Mouse (Mus musculus) embryo, embryonic 11 days (tissue): Measurements from ENCODE around the gene Prkcd.

Experiments
- DNase-seq: peaks from one replicate; pipeline ENCODE4 v3.0.0-alpha.2; 2015

The Prkcd gene

GRCm38 (mm10) chr14:30568016-30568415 is 58.0 kb downstream of the Prkcd start:
- DNase-seq, result no peak

DNA sequence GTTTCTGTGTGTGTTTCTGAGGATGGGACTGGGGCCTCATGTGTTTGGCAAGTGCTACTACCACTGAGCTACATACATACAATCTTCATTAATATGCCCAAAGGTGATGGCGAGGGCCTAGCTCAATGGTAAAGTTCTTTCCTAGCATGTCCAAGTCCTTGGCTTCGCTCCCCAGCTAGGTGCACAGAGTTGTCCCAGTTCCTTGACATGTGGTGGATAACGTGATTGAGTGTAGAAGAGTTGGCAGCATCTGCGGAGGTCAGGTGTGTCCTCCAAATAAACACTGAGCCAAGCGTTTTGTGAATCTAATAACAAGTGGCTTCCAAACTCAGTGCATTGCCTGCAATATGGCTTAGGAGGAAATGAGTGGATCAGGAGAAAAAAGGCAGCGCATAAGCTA is 59.7 kb downstream of the Prkcd start:
- DNase-seq, result no peak

DNA sequence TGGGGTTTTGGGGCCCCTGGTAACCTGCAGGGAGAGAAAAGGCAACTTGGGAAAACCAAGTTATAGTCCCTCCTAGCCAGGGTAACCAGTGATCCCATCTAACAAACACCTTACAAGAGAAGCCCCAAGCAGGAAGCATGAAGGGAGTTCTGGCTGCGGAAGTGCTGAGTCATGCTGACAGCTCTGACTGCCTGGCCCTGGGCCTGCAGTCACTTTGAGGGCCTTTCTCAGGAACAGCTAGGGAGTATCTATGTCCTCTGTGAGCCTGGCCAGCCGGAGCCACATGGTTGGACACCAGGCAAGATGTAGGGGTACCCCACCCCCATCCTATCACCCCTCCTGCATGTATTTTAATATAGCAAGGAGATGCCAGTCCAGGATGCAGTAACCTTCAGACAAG is 61.6 kb downstream of the Prkcd start:
- DNase-seq, result no peak

DNA sequence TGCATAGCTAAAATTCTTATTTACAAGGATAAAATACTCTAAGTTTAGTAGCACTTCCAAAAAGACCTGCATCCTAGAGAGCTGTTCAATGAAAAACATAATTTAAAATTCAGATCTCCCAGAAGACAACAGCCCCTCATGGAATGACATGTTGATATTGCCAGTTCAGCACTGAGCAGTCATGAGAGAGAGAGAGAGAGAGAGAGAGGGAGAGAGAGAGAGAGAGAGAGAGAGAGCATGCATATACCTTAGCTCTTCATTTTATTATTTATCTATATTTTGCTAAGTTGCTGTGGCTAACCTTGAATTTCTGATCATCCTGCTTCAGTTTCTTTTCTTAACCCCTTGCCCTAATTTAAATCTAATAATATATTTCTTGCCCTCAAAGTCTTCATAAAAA is 63.7 kb downstream of the Prkcd start:
- no peak for DNase-seq

DNA sequence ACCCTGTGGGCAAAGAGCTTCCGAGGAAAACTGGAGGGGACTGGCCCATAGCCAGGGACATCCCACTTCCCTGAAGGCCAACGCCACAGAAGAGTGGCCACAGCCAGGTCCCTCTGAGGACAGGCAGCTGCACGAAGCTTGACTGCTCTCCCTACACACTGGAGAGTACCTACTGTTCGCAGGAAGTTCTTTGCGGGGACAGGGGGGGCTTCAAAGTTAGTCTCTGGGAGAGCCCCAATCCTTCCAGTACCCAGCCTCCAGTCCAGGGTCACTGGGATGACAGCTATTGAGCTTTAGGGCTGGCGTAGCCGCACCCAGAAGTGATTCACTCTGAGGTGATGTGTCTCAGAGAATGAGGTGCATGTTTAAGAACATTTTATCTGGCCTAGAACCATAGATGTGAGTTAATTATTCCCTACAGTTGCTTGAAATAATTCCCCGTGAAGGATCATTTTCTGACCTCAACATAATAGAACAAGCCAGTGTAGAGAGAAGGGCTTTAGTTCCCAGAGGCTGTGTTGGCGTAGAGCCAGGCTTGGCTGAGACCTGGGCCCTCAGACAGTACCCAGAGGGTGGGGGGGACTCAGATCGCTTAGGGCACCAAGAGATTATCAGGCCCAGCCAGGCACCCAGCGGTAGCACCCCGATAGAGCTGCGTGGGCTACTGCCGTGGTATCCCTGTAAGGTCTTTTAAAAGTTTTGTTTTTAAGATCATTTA is 64.4 kb downstream of the Prkcd start:
- DNase-seq, result no peak

- no peak for DNase-seq
These were observed 65.1 kb downstream of the Prkcd start for GRCm38 (mm10) chr14:30560803-30561389.

DNA sequence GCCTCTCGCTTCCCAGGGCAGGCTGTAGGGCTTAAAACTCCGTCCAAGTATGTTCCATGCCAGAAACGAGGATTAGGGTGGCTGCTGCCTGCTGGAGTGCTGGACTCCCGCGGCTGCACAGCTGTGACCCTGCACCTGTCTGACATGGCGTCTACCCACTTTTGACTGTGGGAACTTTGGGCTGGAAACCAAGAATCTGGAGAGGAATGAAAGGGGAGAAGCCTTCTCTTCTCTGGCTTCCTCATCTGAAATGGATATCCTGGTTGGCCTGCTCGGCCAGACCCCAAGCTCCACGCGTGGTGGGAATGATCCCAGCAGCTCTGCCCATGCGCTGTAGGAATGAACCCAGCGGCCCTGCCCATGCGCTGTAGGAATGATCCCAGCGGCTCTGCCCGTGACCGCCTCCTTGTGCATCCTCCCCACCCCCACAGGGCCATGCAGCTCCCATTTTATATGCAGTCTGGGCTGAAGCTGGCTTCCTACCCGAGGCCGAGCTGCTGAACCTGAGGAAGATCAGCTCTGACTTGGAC is 66.6 kb downstream of the Prkcd start:
- DNase-seq, result no peak

DNA sequence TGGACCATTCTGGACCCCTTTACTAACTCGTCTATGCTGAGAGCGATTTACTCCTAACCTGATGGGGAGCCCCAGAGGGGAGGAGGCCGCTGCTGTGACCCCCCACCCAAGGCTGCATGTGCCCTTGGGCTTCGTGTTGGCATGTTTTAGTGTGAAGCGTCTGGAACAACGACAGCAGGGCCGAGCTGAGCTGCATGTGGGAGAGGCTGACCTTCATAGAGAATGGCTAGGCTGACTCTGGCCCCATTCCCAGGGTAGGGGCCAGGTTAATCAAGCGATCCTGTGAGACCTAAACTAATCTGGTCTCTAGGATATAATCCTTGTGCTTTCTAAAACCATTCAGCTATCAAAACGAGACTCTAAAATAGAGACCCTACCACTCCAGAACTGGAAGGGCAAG is 68.3 kb downstream of the Prkcd start:
- DNase-seq, result no peak

DNA sequence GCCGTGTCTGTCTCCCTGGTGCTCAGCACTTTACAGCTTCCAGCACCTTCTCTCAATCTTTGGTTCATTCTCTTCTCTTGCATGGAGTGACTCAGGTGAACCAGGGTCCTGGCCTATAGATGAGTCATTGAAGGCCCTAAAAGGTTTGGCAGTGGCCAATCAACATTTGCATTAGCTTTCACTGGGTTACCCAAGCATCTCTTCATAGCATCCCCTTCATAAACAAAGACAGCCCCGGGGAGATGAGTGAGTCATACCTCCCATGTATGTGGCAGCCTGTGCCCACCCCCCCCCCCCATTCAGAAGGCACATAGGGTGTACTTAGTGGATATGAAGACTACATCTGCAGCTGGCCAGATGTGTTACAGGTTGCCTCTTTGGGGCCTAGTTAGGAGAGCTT is 69.4 kb downstream of the Prkcd start:
- no peak for DNase-seq

- no peak for DNase-seq
These were observed 72.8 kb downstream of the Prkcd start for GRCm38 (mm10) chr14:30553185-30553584.

DNA sequence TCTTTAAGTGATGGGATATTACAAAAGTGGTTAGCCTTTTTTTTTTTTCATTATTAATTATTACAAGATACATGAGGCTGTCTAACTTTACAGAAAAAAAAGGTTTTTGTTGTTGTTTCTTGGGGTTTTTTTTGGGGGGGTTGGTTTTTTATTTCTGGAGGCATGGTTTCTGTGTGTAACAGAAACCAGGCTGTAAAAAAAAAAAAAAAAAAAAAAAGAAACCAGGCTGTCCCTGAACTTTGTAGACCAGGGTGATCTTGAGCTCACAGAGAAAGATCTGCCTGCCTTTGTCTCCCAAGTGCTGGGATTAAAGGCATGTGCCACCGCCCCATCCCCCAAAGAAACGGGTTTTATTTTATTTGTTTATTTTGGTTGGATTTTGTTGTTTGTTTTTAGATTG is 74.0 kb downstream of the Prkcd start:
- no peak for DNase-seq

- DNase-seq, result no peak
These were observed 74.5 kb downstream of the Prkcd start for GRCm38 (mm10) chr14:30551509-30551908.

DNA sequence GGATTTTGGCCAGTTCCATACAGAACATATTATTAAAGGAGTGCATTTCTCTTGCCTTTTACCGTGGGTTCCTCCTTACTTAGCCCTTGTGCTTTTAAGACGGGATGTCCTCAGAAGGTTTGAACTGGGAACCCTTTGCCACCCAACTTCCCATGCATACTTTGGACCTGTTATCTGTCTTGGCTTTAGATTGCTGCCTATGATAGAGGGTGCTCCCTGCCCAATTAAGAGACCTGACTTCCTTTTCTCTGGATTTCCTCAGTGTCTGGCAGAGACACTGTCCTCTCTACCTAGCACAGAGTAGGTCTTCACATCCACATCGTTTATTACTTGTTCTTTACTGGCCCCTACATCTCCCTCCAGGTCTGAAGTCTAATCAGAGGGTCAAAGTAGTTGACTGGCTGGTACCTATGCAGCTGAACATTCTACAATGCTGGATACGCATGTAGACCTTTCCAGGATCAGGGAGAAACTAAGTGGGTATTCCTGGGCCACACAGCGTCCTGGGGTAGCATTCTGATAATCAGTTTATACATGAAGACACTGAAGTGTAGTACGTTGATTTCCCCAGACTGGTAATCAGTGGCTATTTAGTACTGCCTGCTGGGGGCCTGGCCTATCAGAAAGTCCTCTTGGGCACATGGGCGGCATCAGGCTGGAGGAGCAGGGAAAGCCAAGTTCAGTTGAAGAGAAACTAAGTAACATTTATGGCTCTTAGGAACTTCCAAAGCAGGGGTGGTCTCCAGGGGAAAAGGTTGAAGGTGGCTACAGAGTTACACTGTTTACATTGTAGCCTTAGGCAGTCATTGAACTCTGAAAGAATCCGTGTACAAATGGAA is 75.6 kb downstream of the Prkcd start:
- DNase-seq, result no peak

DNA sequence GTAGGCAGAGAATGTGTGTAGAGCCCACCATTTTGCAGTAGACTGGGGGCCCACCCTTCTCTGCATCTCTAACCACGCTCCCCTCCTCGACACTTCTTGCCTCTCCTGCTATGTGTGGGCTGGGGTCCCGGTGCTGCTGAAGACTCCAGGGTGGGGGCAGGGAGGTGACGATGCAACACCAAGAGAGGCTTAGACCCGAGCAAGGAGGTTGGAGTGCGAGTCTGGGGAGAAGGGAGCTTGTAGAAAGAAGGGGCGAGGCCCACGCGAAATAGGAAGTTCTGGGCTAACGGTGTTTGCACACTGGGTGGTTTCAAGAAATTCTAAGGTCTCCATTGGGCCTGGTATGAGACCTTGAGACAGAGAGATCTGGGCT is 76.2 kb downstream of the Prkcd start:
- peak; percentile 41 for DNase-seq

- DNase-seq, result peak; percentile 99
These were observed 76.8 kb downstream of the Prkcd start for GRCm38 (mm10) chr14:30548965-30549776.

DNA sequence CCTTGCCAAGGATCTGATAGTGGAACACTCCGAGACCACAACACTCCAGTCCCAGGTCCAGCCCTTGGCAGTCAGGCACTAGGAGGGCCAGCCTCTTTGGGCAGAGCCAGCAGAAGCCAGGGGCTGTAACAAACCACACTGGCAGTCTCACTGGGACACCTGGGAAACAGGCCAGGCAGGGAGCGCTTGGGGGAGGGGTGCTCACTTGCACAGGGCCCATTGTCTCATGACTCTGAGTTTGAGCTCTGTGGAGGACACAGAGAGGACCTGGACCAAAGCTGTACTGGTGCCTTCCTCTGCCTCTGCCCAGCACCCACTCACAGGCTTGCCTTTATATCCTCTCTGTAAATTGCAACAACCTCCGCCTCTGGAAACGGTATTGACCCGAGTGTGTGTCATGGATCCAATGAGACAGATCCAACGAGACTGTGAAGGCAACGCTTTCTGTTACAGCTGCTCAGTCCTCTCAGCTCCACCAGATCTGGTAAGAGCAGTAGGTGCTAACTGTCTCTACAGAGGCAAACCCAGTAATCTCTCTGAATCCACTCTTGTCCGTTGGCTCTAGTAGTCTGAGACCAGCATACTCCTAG is 77.8 kb downstream of the Prkcd start, which contains the start of gene Tkt:
Tkt (plus strand) TSS at position 229 of the 590 bp plus-strand sequence.
- DNase-seq, result peak; percentile 34
